ENCODE assay signal across 18 mouse cellular contexts in the genomic region with DNA sequence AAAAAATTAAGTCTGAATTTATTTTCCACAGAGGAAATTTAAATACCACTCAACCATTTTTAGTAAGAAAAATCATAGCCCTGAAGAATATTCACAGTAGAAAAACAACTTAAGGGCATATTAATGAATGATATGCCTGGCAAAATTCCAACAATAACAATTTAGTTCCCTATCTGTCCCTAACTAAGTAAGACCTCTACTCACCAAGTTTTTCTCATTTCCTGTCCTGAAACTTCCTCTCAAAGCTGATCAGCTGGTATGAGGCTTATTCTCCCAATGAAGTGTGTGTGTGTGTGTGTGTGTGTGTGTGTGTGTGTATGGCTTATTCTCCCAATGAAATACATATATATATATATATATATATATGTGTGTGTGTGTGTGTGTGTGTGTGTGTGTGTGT.
DNase-seq lines count a peak whose midpoint lies in the region; ATAC-seq and TF ChIP-seq lines count a peak whose summit lies in the region.
"Had no signal": no experiment of that assay in that cellular context is flagged by ENCODE, and none has a peak within 500 bp of the region (broad histone marks: within the 10 kb centered on the region; RNA-seq: fewer than 3 reads in every experiment).

No protein-coding gene starts in this region.

- TF ChIP-seq EP300 in MEL (IDR thresholded peaks at IDR 0.05; ENCODE audit: low read depth in 1 of 2, low read length in 2 of 2): peak in 1 of 2 experiments; percentile 20; a peak in 1 of 4 replicates

- H3K4me2 ChIP-seq in lung, embryonic 14.5 days: no peak overlapping the region
- no peak overlapping the region for H3K4me2 ChIP-seq in hindbrain, embryonic 11.5 days (replicated peaks; ENCODE audit: low read depth, low read length)
- H3K4me2 ChIP-seq: embryonic facial prominence, embryonic 13.5 days; forebrain, embryonic 13.5 days; heart, embryonic 13.5 days; hindbrain, embryonic 12.5 days had no signal

- no peak for TF ChIP-seq POLR2A in kidney, adult 2 months (IDR thresholded peaks at IDR 0.05; ENCODE audit: low read depth, low read length)
- no peak for TF ChIP-seq POLR2A in MEL (IDR thresholded peaks at IDR 0.05; ENCODE audit: control insufficient read depth in 1 of 2, insufficient read depth in 1 of 2, low read depth in 1 of 2, low read length in 2 of 2, poor library complexity in 1 of 2)

- H3K4me1 ChIP-seq in kidney, adult 2 months (ENCODE audit: control insufficient read depth, insufficient read depth, low read length): peaks cover 29% of the 10 kb centered on the region
- H3K4me1 ChIP-seq in lung, embryonic 14.5 days (ENCODE audit: insufficient read depth): no peaks in the 10 kb centered on the region
- peaks cover 7 to 8% of the 10 kb centered on the region in 2 experiments; a peak in 3 of 4 replicates for H3K4me1 ChIP-seq in MEL (ENCODE audit: control insufficient read depth in 1 of 2, insufficient read depth in 2 of 2, low read length in 2 of 2)
- no peaks in the 10 kb centered on the region for H3K4me1 ChIP-seq in hindbrain, embryonic 11.5 days (replicated peaks; ENCODE audit: control insufficient read depth, insufficient read depth, low read length)
- H3K4me1 ChIP-seq: embryonic facial prominence, embryonic 13.5 days; forebrain, embryonic 13.5 days had no signal

- no peaks in the 10 kb centered on the region for H3K9me3 ChIP-seq in lung, embryonic 14.5 days (ENCODE audit: low read depth, low read length)
- no peaks in the 10 kb centered on the region for H3K9me3 ChIP-seq in MEL (replicated peaks; ENCODE audit: insufficient read depth, low read length)
- no peaks in the 10 kb centered on the region for H3K9me3 ChIP-seq in hindbrain, embryonic 11.5 days (ENCODE audit: control insufficient read depth, low read length)
- H3K9me3 ChIP-seq: embryonic facial prominence, embryonic 13.5 days; forebrain, embryonic 13.5 days; heart, embryonic 13.5 days; hindbrain, embryonic 12.5 days had no signal

- no peak; the same call in 1 of the 2 replicates for ATAC-seq in lung, embryonic 14.5 days (ENCODE audit: insufficient read depth)
- no peak for ATAC-seq in hindbrain, embryonic 11.5 days (ENCODE audit: low FRiP score)
- ATAC-seq: forebrain, embryonic 13.5 days; forebrain, postnatal 0 days; hindbrain, embryonic 16.5 days had no signal

- no peaks in the 10 kb centered on the region for H3K27me3 ChIP-seq in kidney, adult 2 months (replicated peaks; ENCODE audit: control insufficient read depth, insufficient read depth, low read length)
- no peaks in the 10 kb centered on the region for H3K27me3 ChIP-seq in lung, embryonic 14.5 days (ENCODE audit: insufficient read depth, low read length)
- no peaks in the 10 kb centered on the region for H3K27me3 ChIP-seq in MEL (ENCODE audit: control insufficient read depth in 1 of 2, insufficient read depth in 2 of 2, low read length in 2 of 2)
- H3K27me3 ChIP-seq in hindbrain, embryonic 11.5 days (ENCODE audit: control insufficient read depth, insufficient read depth, low read length): no peaks in the 10 kb centered on the region
- H3K27me3 ChIP-seq: embryonic facial prominence, embryonic 13.5 days; forebrain, embryonic 13.5 days; heart, embryonic 13.5 days; hindbrain, embryonic 12.5 days had no signal

- no peak overlapping the region for H3K9ac ChIP-seq in lung, embryonic 14.5 days
- H3K9ac ChIP-seq in MEL (ENCODE audit: control insufficient read depth, low read depth, low read length, poor library complexity, severe bottlenecking): no peak overlapping the region
- no peak overlapping the region for H3K9ac ChIP-seq in hindbrain, embryonic 11.5 days (ENCODE audit: low read depth, low read length)
- H3K9ac ChIP-seq: embryonic facial prominence, embryonic 13.5 days; forebrain, embryonic 13.5 days; forebrain, postnatal 0 days; heart, embryonic 13.5 days; hindbrain, embryonic 12.5 days had no signal

- H3K36me3 ChIP-seq in kidney, adult 2 months (ENCODE audit: control insufficient read depth, insufficient read depth, low read length): no peaks in the 10 kb centered on the region
- no peaks in the 10 kb centered on the region for H3K36me3 ChIP-seq in lung, embryonic 14.5 days (ENCODE audit: insufficient read depth)
- H3K36me3 ChIP-seq in MEL (ENCODE audit: control insufficient read depth in 1 of 2, insufficient read depth in 2 of 2, low read length in 2 of 2): peaks cover 0 to 12% of the 10 kb centered on the region in 2 experiments; a peak in 2 of 4 replicates
- H3K36me3 ChIP-seq in hindbrain, embryonic 11.5 days (ENCODE audit: control insufficient read depth, insufficient read depth, low read length): no peaks in the 10 kb centered on the region
- H3K36me3 ChIP-seq: embryonic facial prominence, embryonic 13.5 days; hindbrain, embryonic 12.5 days had no signal

- no peak for TF ChIP-seq CTCF in kidney, adult 2 months (conservative IDR thresholded peaks at IDR 0.05; ENCODE audit: insufficient read depth, insufficient read length, low read depth, low read length)
- TF ChIP-seq CTCF in lung, embryonic 14.5 days (IDR thresholded peaks at IDR 0.05; ENCODE audit: low read depth): no peak
- TF ChIP-seq CTCF in MEL (IDR thresholded peaks at IDR 0.05 in 2 of 3, conservative IDR thresholded peaks at IDR 0.05 in 1 of 3; ENCODE audit: control insufficient read depth in 1 of 3, insufficient read depth in 1 of 3, low read depth in 2 of 3, low read length in 3 of 3, poor library complexity in 1 of 3, severe bottlenecking in 1 of 3): no peak

- H3K4me3 ChIP-seq in kidney, adult 2 months (ENCODE audit: insufficient read depth, low read depth, low read length): no peak overlapping the region
- H3K4me3 ChIP-seq in lung, embryonic 14.5 days (ENCODE audit: low read depth, low read length): no peak overlapping the region
- no peak overlapping the region for H3K4me3 ChIP-seq in MEL (ENCODE audit: control insufficient read depth in 1 of 2, insufficient read depth in 1 of 2, low read depth in 2 of 2, low read length in 2 of 2)
- no peak overlapping the region for H3K4me3 ChIP-seq in hindbrain, embryonic 11.5 days (ENCODE audit: low read depth, low read length)
- H3K4me3 ChIP-seq: embryonic facial prominence, embryonic 13.5 days; forebrain, embryonic 13.5 days; heart, embryonic 13.5 days; hindbrain, embryonic 12.5 days had no signal

- H3K79me2 ChIP-seq in MEL (ENCODE audit: control insufficient read depth, insufficient read depth, low read length, poor library complexity): peaks cover 2% of the 10 kb centered on the region

- DNase-seq in kidney, adult 2 months: peak; percentile 21
- no peak for DNase-seq in kidney, postnatal 4 days
- DNase-seq in lung, embryonic 14.5 days: peak; percentile 79
- DNase-seq in lung, adult 18-20 months: no peak
- peak; percentile 65 for DNase-seq in MEL (ENCODE audit: low read depth, low spot score)
- DNase-seq in hindbrain, embryonic 11.5 days (ENCODE audit: low spot score): no peak
- DNase-seq: adrenal gland, postnatal 10 days; cerebellum, adult 11-12 months; cerebellum, adult 9-10 months; cerebellum, postnatal 25 days; forebrain, postnatal 0 days; gastrocnemius, postnatal 14 days; heart, postnatal 36 days had no signal

- no peak overlapping the region for H3K27ac ChIP-seq in kidney, adult 2 months (ENCODE audit: insufficient read depth, low read depth, low read length)
- no peak overlapping the region for H3K27ac ChIP-seq in lung, embryonic 14.5 days (ENCODE audit: low read depth)
- no peak overlapping the region for H3K27ac ChIP-seq in MEL (ENCODE audit: control insufficient read depth, low read depth, low read length)
- H3K27ac ChIP-seq in hindbrain, embryonic 11.5 days (ENCODE audit: low read depth, low read length): no peak overlapping the region
- H3K27ac ChIP-seq: forebrain, embryonic 13.5 days; hindbrain, embryonic 12.5 days had no signal

- TF ChIP-seq RAD21 in MEL (IDR thresholded peaks at IDR 0.05; ENCODE audit: low read depth, low read length): no peak

TF ChIP-seq in MEL, 35 proteins besides CTCF, POLR2A, EP300 and RAD21:
- TF ChIP-seq ETS1 (IDR thresholded peaks at IDR 0.05; ENCODE audit: low read depth, low read length): peak; percentile 86
- TF ChIP-seq SIN3A (IDR thresholded peaks at IDR 0.05; ENCODE audit: low read length): peak; percentile 58
- TF ChIP-seq GATA1 (IDR thresholded peaks at IDR 0.05; ENCODE audit: low read depth, low read length): peak; percentile 12; the same call in 1 of the 2 replicates
- TF ChIP-seq USF1 (IDR thresholded peaks at IDR 0.05; ENCODE audit: low read depth, low read length): no peak
- TF ChIP-seq MXI1 (IDR thresholded peaks at IDR 0.05; ENCODE audit: low read depth, low read length): 0 out of 2 replicates have a peak, but pooled peaks have one; percentile 18
- TF ChIP-seq MAX (IDR thresholded peaks at IDR 0.05; ENCODE audit: low read length): no peak

Comparison
In these comparisons a context has a peak if more than half of its experiments do, and no peak if none do; other contexts are left out.
1. DNase-seq: peak in kidney, adult 2 months (single experiment), lung, embryonic 14.5 days (single experiment) and MEL (single experiment); none in kidney, postnatal 4 days (0 of 2), lung, adult 18-20 months (0 of 2) and hindbrain, embryonic 11.5 days (single experiment).